Mouse (Mus musculus) adrenal gland, adult 8-10 months (tissue): Measurements from ENCODE around the gene Tmem87b. TPM values are rescaled to one million over a fixed set of nuclear protein-coding genes. Genes with fewer than 3 reads are reported as not detected.

Experiments used
- DNase-seq: peaks from one replicate; pipeline ENCODE4 v3.0.0; 2022
- total RNA-seq, 4 experiments: library from RNA; stranded (reverse); gene quantifications; 2 replicates each; pipeline ENCODE4 v1.2.4; 2022

The Tmem87b gene
- total RNA-seq, 4 experiments from 2014 or later, result 40.4 to 47.4 (median 44.1) TPM

- no peak for DNase-seq
Measured at GRCm38 (mm10) chr2:128820631-128821030, 2.7 kb downstream of the Tmem87b start.

DNA sequence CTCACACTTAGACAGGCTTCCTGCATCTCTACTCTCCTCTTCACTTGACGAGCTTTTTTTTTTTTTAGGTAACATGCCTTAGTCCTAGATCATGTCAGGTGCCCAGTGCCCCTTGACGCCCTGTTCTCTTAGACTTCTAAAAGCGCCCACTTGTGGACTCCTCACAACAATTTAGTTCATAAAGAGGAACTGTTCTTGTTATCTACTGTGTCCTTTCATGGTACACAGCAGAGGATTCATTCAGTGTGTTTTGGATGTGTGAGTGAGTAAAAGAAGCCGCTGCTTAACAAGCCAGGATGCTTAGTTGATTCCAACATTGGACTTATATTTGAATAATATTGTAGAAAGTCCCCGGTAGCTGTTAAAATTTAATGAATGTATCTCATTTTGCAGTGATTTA, 6.0 kb downstream of the Tmem87b start:
- DNase-seq, result no peak

DNA sequence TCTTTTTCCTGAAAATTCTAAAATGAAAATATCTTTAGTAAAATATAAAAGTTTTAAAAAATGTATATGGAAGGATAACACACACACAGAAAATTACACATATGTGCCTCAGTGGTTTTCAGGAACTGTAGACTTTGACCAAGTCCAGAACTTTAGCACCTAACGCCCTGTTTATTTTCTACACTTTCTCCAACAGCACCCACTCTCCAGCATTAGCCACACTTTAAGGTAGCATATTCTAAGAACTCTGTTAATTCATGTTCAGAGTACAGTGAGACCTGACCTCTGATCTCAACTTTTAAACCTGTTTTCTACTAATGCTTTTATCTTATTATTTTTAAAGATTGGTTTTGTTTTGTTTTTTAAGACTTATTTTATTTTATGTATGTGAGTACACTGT, 9.9 kb downstream of the Tmem87b start:
- DNase-seq, result no peak

DNA sequence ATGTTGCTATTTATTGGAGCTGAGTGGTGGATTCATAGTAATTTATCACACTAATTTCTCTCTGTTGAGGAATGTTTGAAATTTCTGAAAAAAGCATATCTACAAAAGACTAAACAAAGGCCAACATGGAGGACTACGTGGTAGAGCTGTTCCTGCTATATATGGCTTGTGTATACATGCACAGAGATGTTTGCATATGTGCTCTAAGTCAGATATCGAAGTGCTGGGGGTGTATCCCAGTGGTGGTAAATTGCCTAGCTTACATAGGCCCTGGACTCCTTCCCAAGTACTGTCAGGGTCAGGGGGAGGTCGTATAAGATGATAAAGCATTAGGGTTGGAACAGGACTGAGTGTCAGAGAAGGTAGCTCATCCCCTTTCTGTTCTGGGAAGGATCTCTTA, 14.7 kb downstream of the Tmem87b start:
- no peak for DNase-seq

- no peak for DNase-seq
Measured at GRCm38 (mm10) chr2:128833035-128833434, 15.1 kb downstream of the Tmem87b start.

- no peak for DNase-seq
Measured at GRCm38 (mm10) chr2:128833435-128833834, 15.5 kb downstream of the Tmem87b start.

GRCm38 (mm10) chr2:128837531-128837930, 19.6 kb downstream of the Tmem87b start:
- DNase-seq, result no peak

- DNase-seq, result no peak
Measured at GRCm38 (mm10) chr2:128838611-128839010, 20.7 kb downstream of the Tmem87b start.

- DNase-seq, result no peak
Measured at GRCm38 (mm10) chr2:128839501-128839900, 21.6 kb downstream of the Tmem87b start.

DNA sequence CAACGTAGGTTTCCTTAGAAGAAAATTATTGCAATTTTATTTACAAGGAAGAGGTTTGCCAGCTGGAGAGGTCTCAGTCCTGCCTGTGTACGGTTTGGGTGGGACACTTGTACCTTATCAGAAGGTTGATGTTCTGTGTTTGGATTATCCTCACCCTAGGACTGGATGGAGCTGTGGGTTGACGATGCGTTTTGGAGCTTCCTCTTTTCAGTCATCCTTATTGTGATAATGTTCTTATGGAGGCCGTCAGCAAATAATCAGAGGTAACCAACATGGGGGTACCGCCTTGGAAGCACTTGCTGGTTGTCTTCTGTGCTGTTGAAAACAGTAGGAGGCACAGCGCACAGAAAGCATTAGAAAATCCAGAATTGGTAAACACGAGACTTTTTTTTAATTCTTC, 24.5 kb downstream of the Tmem87b start:
- no peak for DNase-seq

DNA sequence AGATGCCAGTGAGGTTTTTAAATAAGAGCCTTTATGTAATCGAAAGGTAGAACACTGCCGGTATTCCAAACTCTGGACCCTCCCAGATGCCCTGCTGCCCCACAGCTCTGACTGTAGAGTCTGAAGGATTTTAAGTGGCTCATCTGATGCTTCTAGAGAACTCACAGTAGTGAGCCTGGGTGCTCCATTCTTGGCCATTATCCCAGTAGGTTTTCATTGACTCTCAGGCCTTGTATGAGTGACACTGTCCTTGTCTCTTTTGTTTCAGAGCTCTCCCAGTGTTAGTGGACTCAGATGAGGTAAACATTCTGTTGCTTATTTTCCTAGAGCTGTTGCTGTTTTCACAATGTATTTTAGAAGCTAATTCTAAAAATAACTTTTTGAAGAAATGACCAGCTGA, 32.1 kb downstream of the Tmem87b start:
- DNase-seq, result no peak

DNA sequence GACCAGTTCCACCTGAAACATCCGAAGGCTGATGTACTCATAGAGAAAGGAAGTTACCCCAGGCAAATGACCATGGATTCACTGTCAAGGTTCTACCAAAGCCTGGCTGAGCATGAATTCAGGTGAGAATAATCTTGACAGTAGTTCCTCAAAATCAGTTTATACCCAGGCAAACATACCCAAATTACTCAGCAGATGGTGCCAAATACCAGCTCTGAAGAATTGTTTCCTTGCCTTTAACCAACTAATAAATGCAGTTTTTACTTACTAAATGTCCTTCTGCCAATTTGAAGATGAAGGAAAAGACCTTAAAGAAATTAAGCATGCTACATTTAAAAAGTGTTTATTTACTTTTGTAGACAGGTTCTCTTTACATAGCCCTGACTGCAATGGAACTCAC, 38.8 kb downstream of the Tmem87b start:
- DNase-seq, result no peak

DNA sequence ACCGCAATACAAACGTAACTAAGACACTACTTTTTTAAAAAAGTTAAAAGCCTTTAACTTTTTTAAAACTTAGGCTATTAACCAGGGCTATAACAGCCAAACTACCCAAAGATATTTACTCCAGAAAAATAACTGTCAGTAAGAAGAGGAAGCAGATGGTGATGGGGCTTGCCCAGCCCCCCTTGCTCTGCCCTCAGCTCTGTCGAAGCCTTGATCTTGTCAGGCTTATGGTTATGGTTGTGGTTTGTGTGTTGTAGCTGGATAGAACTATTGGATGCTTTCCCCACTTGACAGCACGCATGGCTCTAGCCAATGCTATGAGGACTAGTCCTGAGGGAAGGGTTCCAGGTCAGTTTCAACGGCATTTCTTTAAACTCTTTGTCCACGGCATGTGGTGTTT, 41.0 kb downstream of the Tmem87b start:
- no peak for DNase-seq

GRCm38 (mm10) chr2:128859861-128860260, 41.9 kb downstream of the Tmem87b start:
- no peak for DNase-seq

DNA sequence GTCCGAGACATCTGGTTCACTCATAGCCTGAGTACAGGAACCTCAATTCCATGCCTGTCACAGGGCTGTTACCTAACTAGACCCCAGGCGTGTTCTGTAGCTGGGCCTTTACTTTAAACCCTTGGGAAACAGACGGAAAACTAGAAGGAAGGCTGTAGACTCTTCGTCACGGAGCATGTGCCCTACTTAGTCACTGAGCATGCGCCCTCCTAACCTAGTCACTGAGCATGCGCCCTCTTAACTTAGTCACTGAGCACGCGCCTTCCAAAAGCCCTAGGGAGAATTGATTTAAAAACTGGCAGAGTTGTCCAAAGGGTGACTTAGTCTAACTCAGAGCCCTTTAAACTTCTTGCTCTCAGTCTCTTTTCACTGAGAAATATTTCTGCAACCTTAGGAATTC, 44.7 kb downstream of the Tmem87b start, which contains the start of gene Fbln7:
Gene Fbln7 (plus strand): TSS at position 346 of the 400 bp plus-strand sequence.
- DNase-seq, result no peak

GRCm38 (mm10) chr2:128863777-128864331, 45.9 kb downstream of the Tmem87b start:
- DNase-seq, result peak; percentile 42

GRCm38 (mm10) chr2:128865061-128865460, 47.1 kb downstream of the Tmem87b start:
- no peak for DNase-seq

GRCm38 (mm10) chr2:128871656-128872055, 53.7 kb downstream of the Tmem87b start:
- no peak for DNase-seq

GRCm38 (mm10) chr2:128872256-128872655, 54.3 kb downstream of the Tmem87b start:
- DNase-seq, result no peak

- DNase-seq, result no peak
Measured at GRCm38 (mm10) chr2:128875526-128875925, 57.6 kb downstream of the Tmem87b start.

GRCm38 (mm10) chr2:128881236-128881635, 63.3 kb downstream of the Tmem87b start:
- no peak for DNase-seq

DNA sequence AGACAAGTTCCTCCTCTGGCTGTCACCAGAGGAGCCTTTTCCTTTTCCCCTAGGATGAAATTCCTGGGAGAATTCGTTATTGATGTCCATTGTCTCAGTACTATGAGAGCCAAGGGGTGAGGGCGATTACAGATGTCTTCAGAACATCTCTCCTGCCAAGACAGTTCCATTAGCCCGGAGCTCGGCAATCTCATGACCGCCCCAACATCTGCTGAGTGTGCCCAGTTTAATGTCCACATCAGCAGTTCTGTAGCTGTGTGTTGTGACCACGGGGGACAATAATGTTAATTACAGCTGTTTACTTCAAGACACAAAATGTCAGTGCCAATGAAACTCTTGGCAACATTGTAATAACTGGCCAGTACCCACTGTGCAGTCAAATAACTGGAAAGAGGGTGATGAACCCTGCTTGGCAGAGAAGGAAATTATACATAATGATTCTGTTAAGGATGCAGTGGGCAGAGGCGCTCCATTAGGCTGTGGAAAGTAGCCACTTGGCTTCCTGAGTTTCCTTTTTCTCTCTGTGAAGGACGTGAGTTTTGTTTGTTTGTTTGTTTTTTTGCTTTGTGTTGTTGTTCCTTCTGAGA, 67.4 kb downstream of the Tmem87b start:
- DNase-seq, result no peak

- DNase-seq, result no peak
Measured at GRCm38 (mm10) chr2:128887866-128888550, 70.1 kb downstream of the Tmem87b start.
